Comparison of ENCODE assay signal across 7 mouse cellular contexts in genomic region chr4:144893561-144894486, GRCm38 (mm10). TPM values are rescaled to one million over a fixed set of nuclear protein-coding genes. Genes with fewer than 3 reads are reported as not detected.
DNase-seq lines count a peak whose midpoint lies in the region; ATAC-seq and TF ChIP-seq lines count a peak whose summit lies in the region.

No protein-coding gene starts in this region.

- H3K9ac ChIP-seq in forebrain, embryonic 11.5 days (ENCODE audit: low read length): peak overlapping the region; percentile 23
- peak overlapping the region; percentile 68 for H3K9ac ChIP-seq in limb, embryonic 11.5 days (ENCODE audit: low read length)
- H3K9ac ChIP-seq in midbrain, embryonic 15.5 days: peak overlapping the region; percentile 47

- H3K36me3 ChIP-seq in E14TG2a.4 (ENCODE audit: insufficient read depth, low read length): no peaks in the 10 kb centered on the region
- H3K36me3 ChIP-seq in forebrain, embryonic 11.5 days (ENCODE audit: control insufficient read depth, insufficient read depth, low read length): no peaks in the 10 kb centered on the region
- no peaks in the 10 kb centered on the region; the same call in 1 of the 2 replicates for H3K36me3 ChIP-seq in limb, embryonic 11.5 days (ENCODE audit: control insufficient read depth, insufficient read depth, low read length)
- H3K36me3 ChIP-seq in midbrain, embryonic 15.5 days (replicated peaks): no peaks in the 10 kb centered on the region

- no peak for TF ChIP-seq CTCF in E14TG2a.4 (conservative IDR thresholded peaks at IDR 0.05; ENCODE audit: low read length)

- WGBS in forebrain, embryonic 11.5 days: under 1% methylated on average over 44 of the region's 44 CpGs
- under 1% methylated on average over 44 of the region's 44 CpGs for WGBS in limb, embryonic 11.5 days
- WGBS in midbrain, embryonic 15.5 days: under 1% methylated on average over 44 of the region's 44 CpGs

- peaks cover 4% of the 10 kb centered on the region for H3K9me3 ChIP-seq in E14TG2a.4 (ENCODE audit: low read length)
- H3K9me3 ChIP-seq in forebrain, embryonic 11.5 days (ENCODE audit: control insufficient read depth, low read length): no peaks in the 10 kb centered on the region
- no peaks in the 10 kb centered on the region for H3K9me3 ChIP-seq in limb, embryonic 11.5 days (ENCODE audit: control insufficient read depth, low read length)
- no peaks in the 10 kb centered on the region for H3K9me3 ChIP-seq in midbrain, embryonic 15.5 days

- peak overlapping the region; percentile 77 for H3K4me3 ChIP-seq in E14TG2a.4 (replicated peaks; ENCODE audit: low read length)
- H3K4me3 ChIP-seq in forebrain, embryonic 11.5 days (ENCODE audit: low read depth, low read length): peak overlapping the region; percentile 42
- peak overlapping the region; percentile 61 for H3K4me3 ChIP-seq in limb, embryonic 11.5 days (ENCODE audit: low read depth, low read length)
- peak overlapping the region; percentile 46 for H3K4me3 ChIP-seq in midbrain, embryonic 15.5 days

- peak; percentile 67 for DNase-seq in forebrain, embryonic 11.5 days (ENCODE audit: low spot score)
- peak; percentile 65 for DNase-seq in limb, embryonic 11.5 days (ENCODE audit: low spot score)
- peak; percentile 67 for DNase-seq in testis, postnatal 10 days (ENCODE audit: low spot score)

- ATAC-seq in activated CD4-positive, CD25-positive, alpha-beta regulatory T cell, adult 4 months: peak; percentile 11
- ATAC-seq in forebrain, embryonic 11.5 days (replicated peaks; ENCODE audit: low FRiP score): no peak
- ATAC-seq in hematopoietic stem cell, adult 5-6 weeks (replicated peaks in 1 of 2; ENCODE audit: insufficient read depth in 1 of 2, low FRiP score in 2 of 2, low TSS enrichment in 1 of 2, low read depth in 1 of 2, poor library complexity in 2 of 2, severe bottlenecking in 2 of 2): peak; percentile 5 to 10; a peak in 1 of 4 replicates
- ATAC-seq in limb, embryonic 11.5 days (ENCODE audit: insufficient number of reproducible peaks, low FRiP score, low TSS enrichment, low read depth): no peak
- ATAC-seq in midbrain, embryonic 15.5 days (replicated peaks): peak; percentile 6; the same call in 1 of the 2 replicates

- H3K4me2 ChIP-seq in forebrain, embryonic 11.5 days (ENCODE audit: low read depth, low read length, severe bottlenecking): peak overlapping the region; percentile 81
- H3K4me2 ChIP-seq in limb, embryonic 11.5 days (ENCODE audit: low read depth, severe bottlenecking): peak overlapping the region; percentile 97
- H3K4me2 ChIP-seq in midbrain, embryonic 15.5 days: peak overlapping the region; percentile 97

- H3K4me1 ChIP-seq in E14TG2a.4 (replicated peaks; ENCODE audit: low read depth, low read length): peaks cover 49% of the 10 kb centered on the region
- H3K4me1 ChIP-seq in forebrain, embryonic 11.5 days (replicated peaks; ENCODE audit: control insufficient read depth, insufficient read depth, low read length): peaks cover 8% of the 10 kb centered on the region
- H3K4me1 ChIP-seq in limb, embryonic 11.5 days (ENCODE audit: control insufficient read depth, insufficient read depth, low read length): peaks cover 20% of the 10 kb centered on the region
- H3K4me1 ChIP-seq in midbrain, embryonic 15.5 days: peaks cover 30% of the 10 kb centered on the region

- H3K27ac ChIP-seq in forebrain, embryonic 11.5 days (ENCODE audit: low read depth, low read length): no peak overlapping the region
- H3K27ac ChIP-seq in limb, embryonic 11.5 days (replicated peaks; ENCODE audit: low read depth, low read length): peak overlapping the region; percentile 75
- peak overlapping the region; percentile 50 for H3K27ac ChIP-seq in midbrain, embryonic 15.5 days

- peaks cover 33% of the 10 kb centered on the region for H3K27me3 ChIP-seq in E14TG2a.4 (ENCODE audit: insufficient read depth, low read length)
- H3K27me3 ChIP-seq in forebrain, embryonic 11.5 days (ENCODE audit: control insufficient read depth, insufficient read depth, low read length): peaks cover 24% of the 10 kb centered on the region
- H3K27me3 ChIP-seq in limb, embryonic 11.5 days (ENCODE audit: control insufficient read depth, insufficient read depth, low read length): no peaks in the 10 kb centered on the region
- H3K27me3 ChIP-seq in midbrain, embryonic 15.5 days (replicated peaks): peaks cover 30% of the 10 kb centered on the region

RNA-seq across cellular contexts. Expression of gene Dhrs3, which starts 1.2 kb away (rescaled TPM):
- 10 to 100 TPM; 46.8 to 47.3 TPM for polyA plus RNA-seq in activated CD4-positive, CD25-positive, alpha-beta regulatory T cell, adult 4 months (2017; shearing (Covaris generic))
- 5.8 and 8.1 TPM in 2 replicates for polyA plus RNA-seq in forebrain, embryonic 11.5 days (2014; fragmentation: Nextera tagmentation; extraction: Ambion mirVana)
- 48.1 and 55.2 TPM in 2 replicates for total RNA-seq in hematopoietic stem cell, adult 5-6 weeks (2017)
- 48.5 and 50.2 TPM in 2 replicates for polyA plus RNA-seq in limb, embryonic 11.5 days (2014; fragmentation: Nextera tagmentation; extraction: Ambion mirVana)
- 35.6 and 41.3 TPM in 2 replicates for polyA plus RNA-seq in midbrain, embryonic 15.5 days (2015; fragmentation: Nextera tagmentation; extraction: Ambion mirVana)

Comparison
In these comparisons a context has a peak if more than half of its experiments do, and no peak if none do; other contexts are left out.
1. ATAC-seq: peak in activated CD4-positive, CD25-positive, alpha-beta regulatory T cell, adult 4 months (single experiment), hematopoietic stem cell, adult 5-6 weeks (2 of 2) and midbrain, embryonic 15.5 days (single experiment); none in forebrain, embryonic 11.5 days (single experiment) and limb, embryonic 11.5 days (single experiment).
2. Peak in every context shown above with its lines, with median percentiles within 50 percentile points of each other: H3K4me3 ChIP-seq, DNase-seq, H3K4me2 ChIP-seq and H3K9ac ChIP-seq.